Mouse (Mus musculus): ENCODE measurements around the gene Zcchc2.

DNA sequence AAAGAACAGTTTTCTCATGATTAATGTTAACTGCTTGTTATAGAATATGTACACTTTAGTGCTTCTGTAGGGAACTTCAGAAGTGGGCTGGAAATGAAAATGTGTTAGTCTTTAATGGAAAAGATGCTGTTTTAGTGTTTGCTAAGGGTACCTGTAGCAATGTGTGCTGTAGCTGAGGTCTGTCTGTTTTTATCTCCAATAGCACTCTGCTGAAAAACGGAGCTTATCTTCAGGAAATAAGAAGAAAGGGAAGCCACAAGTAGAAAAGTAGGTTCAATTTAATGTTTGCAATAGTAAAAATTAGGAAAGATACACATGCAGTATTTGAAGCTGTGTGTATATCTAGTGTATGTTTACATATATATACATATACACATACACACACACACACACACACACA lies 32.8 kb downstream of the Zcchc2 start:
- TF ChIP-seq POLR2A (IDR thresholded peaks at IDR 0.05; ENCODE audit: insufficient read depth, low read length) = no peak
- TF ChIP-seq CTCF (IDR thresholded peaks at IDR 0.05; ENCODE audit: low read depth, low read length) = no peak
- TF ChIP-seq EP300 (IDR thresholded peaks at IDR 0.05; ENCODE audit: insufficient read depth, low read depth, low read length) = no peak
